In the genomic region with DNA sequence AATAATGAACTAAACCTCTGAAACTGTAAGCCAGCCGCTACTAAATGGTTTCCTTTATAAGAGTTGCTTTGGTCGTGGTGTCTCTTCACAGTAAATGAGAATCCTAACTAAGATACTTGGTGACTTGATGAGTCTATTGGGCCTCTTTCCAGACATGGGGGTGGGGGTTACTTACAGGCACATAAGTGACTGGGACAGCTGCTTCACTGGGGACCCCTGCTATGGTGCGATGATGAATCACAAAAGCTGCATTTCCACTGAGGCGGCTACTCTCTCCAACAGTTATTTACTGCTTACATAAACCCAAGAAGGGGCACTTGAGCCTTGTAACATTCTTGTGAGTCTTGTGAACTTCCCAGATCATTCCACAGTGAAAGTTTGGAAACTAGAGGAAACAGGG, we compare ENCODE assay signal across 23 mouse cellular contexts. TPM values are rescaled to one million over a fixed set of nuclear protein-coding genes. Genes with fewer than 3 reads are reported as not detected.
DNase-seq lines count a peak whose midpoint lies in the region; ATAC-seq and TF ChIP-seq lines count a peak whose summit lies in the region.
"Had no signal": no experiment of that assay in that cellular context is flagged by ENCODE, and none has a peak within 500 bp of the region (broad histone marks: within the 10 kb centered on the region; RNA-seq: fewer than 3 reads in every experiment).

No protein-coding gene starts in this region.

- no peak overlapping the region for H3K27ac ChIP-seq in kidney, embryonic 15.5 days
- H3K27ac ChIP-seq in heart, embryonic 11.5 days (ENCODE audit: low read depth, low read length) = no peak overlapping the region
- H3K27ac ChIP-seq: embryonic facial prominence, embryonic 10.5 days; embryonic facial prominence, embryonic 12.5 days; forebrain, embryonic 13.5 days; forebrain, embryonic 15.5 days had no signal

- H3K79me2 ChIP-seq in C2C12 (ENCODE audit: control insufficient read depth, insufficient read depth) = no peaks in the 10 kb centered on the region
- H3K79me2 ChIP-seq in myocyte (ENCODE audit: control insufficient read depth, insufficient read depth) = no peaks in the 10 kb centered on the region

- DNase-seq in R1 (ENCODE audit: low read depth, low spot score) = peak; percentile 49
- DNase-seq: adrenal gland, adult 2 months; adrenal gland, postnatal 10 days; adrenal gland, postnatal 25 days; cerebellum, adult 11-12 months; cerebellum, adult 2 months; cerebellum, adult 9-10 months; cerebellum, postnatal 25 days; forebrain, postnatal 0 days had no signal

- no peaks in the 10 kb centered on the region for H3K9me3 ChIP-seq in kidney, embryonic 15.5 days (replicated peaks)
- no peaks in the 10 kb centered on the region for H3K9me3 ChIP-seq in heart, embryonic 11.5 days (replicated peaks; ENCODE audit: control insufficient read depth, low read length)
- H3K9me3 ChIP-seq: embryonic facial prominence, embryonic 12.5 days; forebrain, embryonic 13.5 days; forebrain, embryonic 15.5 days; G1E had no signal

- H3ac ChIP-seq in C2C12 (ENCODE audit: control insufficient read depth, insufficient read length, low read depth) = no peak overlapping the region
- H3ac ChIP-seq in myocyte (ENCODE audit: control insufficient read depth, insufficient read length) = no peak overlapping the region

- peaks cover 6% of the 10 kb centered on the region for H3K4me1 ChIP-seq in kidney, embryonic 15.5 days
- H3K4me1 ChIP-seq in heart, embryonic 11.5 days (ENCODE audit: control insufficient read depth, insufficient read depth, low read length) = no peaks in the 10 kb centered on the region
- H3K4me1 ChIP-seq: embryonic facial prominence, embryonic 10.5 days; embryonic facial prominence, embryonic 12.5 days; forebrain, embryonic 13.5 days; forebrain, embryonic 15.5 days had no signal

- no peak for ATAC-seq in kidney, embryonic 15.5 days (replicated peaks; ENCODE audit: low FRiP score)
- ATAC-seq in heart, embryonic 11.5 days (replicated peaks; ENCODE audit: insufficient number of reproducible peaks, low FRiP score, low TSS enrichment) = no peak
- ATAC-seq: CD4-positive, CD25-positive, alpha-beta regulatory T cell, adult 4 months; forebrain, embryonic 13.5 days; forebrain, embryonic 15.5 days; forebrain, postnatal 0 days; Patski had no signal

- TF ChIP-seq CTCF in C2C12 (IDR thresholded peaks at IDR 0.05; ENCODE audit: control insufficient read depth, insufficient read depth, insufficient read length) = no peak

- no peaks in the 10 kb centered on the region for H3K27me3 ChIP-seq in C2C12 (ENCODE audit: control insufficient read depth, insufficient read depth, insufficient read length)
- H3K27me3 ChIP-seq in myocyte (ENCODE audit: control insufficient read depth, insufficient read depth, insufficient read length) = no peaks in the 10 kb centered on the region
- peaks cover 3% of the 10 kb centered on the region; the same call in 1 of the 2 replicates for H3K27me3 ChIP-seq in kidney, embryonic 15.5 days
- H3K27me3 ChIP-seq in heart, embryonic 11.5 days (ENCODE audit: control insufficient read depth, insufficient read depth, low read length) = no peaks in the 10 kb centered on the region
- H3K27me3 ChIP-seq: embryonic facial prominence, embryonic 12.5 days; forebrain, embryonic 13.5 days; forebrain, embryonic 15.5 days; Patski had no signal

- WGBS in kidney, embryonic 15.5 days = 93% methylated on average over 4 of the region's 4 CpGs
- WGBS in heart, embryonic 11.5 days (ENCODE audit: insufficient replicate concordance) = 87% methylated on average over 4 of the region's 4 CpGs

- H3K9ac ChIP-seq in kidney, embryonic 15.5 days = no peak overlapping the region
- no peak overlapping the region for H3K9ac ChIP-seq in heart, embryonic 11.5 days (ENCODE audit: low read depth, low read length)
- H3K9ac ChIP-seq: embryonic facial prominence, embryonic 12.5 days; forebrain, embryonic 13.5 days; forebrain, embryonic 15.5 days; forebrain, postnatal 0 days had no signal

- no peaks in the 10 kb centered on the region for H3K79me3 ChIP-seq in C2C12 (ENCODE audit: low read depth)

- H3K4me3 ChIP-seq in C2C12 (ENCODE audit: insufficient read depth, poor library complexity, severe bottlenecking) (no peak overlapping the region), myocyte (no peak overlapping the region)
- no peak overlapping the region for H3K4me3 ChIP-seq in kidney, embryonic 15.5 days (replicated peaks)
- H3K4me3 ChIP-seq in heart, embryonic 11.5 days (ENCODE audit: low read depth, low read length) = no peak overlapping the region
- H3K4me3 ChIP-seq: embryonic facial prominence, embryonic 10.5 days; embryonic facial prominence, embryonic 12.5 days; forebrain, embryonic 13.5 days; forebrain, embryonic 15.5 days had no signal

- H3K4me2 ChIP-seq in myocyte (ENCODE audit: low read depth) = no peak overlapping the region
- H3K4me2 ChIP-seq in kidney, embryonic 15.5 days = no peak overlapping the region
- no peak overlapping the region for H3K4me2 ChIP-seq in heart, embryonic 11.5 days
- H3K4me2 ChIP-seq: embryonic facial prominence, embryonic 12.5 days; forebrain, embryonic 13.5 days; forebrain, embryonic 15.5 days had no signal

- H3K36me3 ChIP-seq in C2C12 (ENCODE audit: control insufficient read depth, insufficient read depth) = no peaks in the 10 kb centered on the region
- H3K36me3 ChIP-seq in myocyte (ENCODE audit: control insufficient read depth, insufficient read depth) = no peaks in the 10 kb centered on the region
- no peaks in the 10 kb centered on the region for H3K36me3 ChIP-seq in kidney, embryonic 15.5 days
- no peaks in the 10 kb centered on the region for H3K36me3 ChIP-seq in heart, embryonic 11.5 days (ENCODE audit: control insufficient read depth, insufficient read depth, low read length)
- H3K36me3 ChIP-seq: embryonic facial prominence, embryonic 10.5 days; embryonic facial prominence, embryonic 12.5 days; forebrain, embryonic 15.5 days; G1E had no signal

- no peak for TF ChIP-seq POLR2A in myocyte (IDR thresholded peaks at IDR 0.05; ENCODE audit: insufficient read length, low read depth)

TF ChIP-seq in C2C12, 6 proteins besides CTCF, POLR2A, EP300 and RAD21:
- no peak for TF ChIP-seq FOSL1 (IDR thresholded peaks at IDR 0.05; ENCODE audit: insufficient read depth, low read length, poor library complexity, severe bottlenecking)
- TF ChIP-seq MYOD1 (IDR thresholded peaks at IDR 0.05; ENCODE audit: control insufficient read depth, insufficient read length, low read depth) = peak; percentile 57
TF ChIP-seq in C2C12: peak in this region for 1.

TF ChIP-seq in myocyte, 11 proteins besides CTCF, POLR2A, EP300 and RAD21:
- TF ChIP-seq MYOD1 (IDR thresholded peaks at IDR 0.05; ENCODE audit: control insufficient read depth in 1 of 3, insufficient read length in 2 of 3, low read depth in 2 of 3) (peak in 2 of 3 experiments; percentile 4 to 51), CEBPB (IDR thresholded peaks at IDR 0.05; ENCODE audit: insufficient read depth, poor library complexity, severe bottlenecking) (no peak)
TF ChIP-seq in myocyte: peak in this region for 1.

RNA-seq across cellular contexts. Expression of a gene that starts 15.4 kb away (rescaled TPM):
- polyA plus RNA-seq in C2C12 (2012; fragmentation: generic; extraction: Trizol) (not detected), myocyte (2012; fragmentation: generic; extraction: Trizol) (not detected)
- 0.26 and 0.39 TPM in 2 replicates for polyA plus RNA-seq in kidney, embryonic 15.5 days (2015; fragmentation: Nextera tagmentation; extraction: Ambion mirVana)
- polyA plus RNA-seq in heart, embryonic 11.5 days (2014; fragmentation: Nextera tagmentation; extraction: Ambion mirVana) = not detected in 2 replicates
- polyA plus RNA-seq: adrenal gland, adult 2 months; CD4-positive, CD25-positive, alpha-beta regulatory T cell, adult 4 months; cortical plate, adult 2 months; embryonic facial prominence, embryonic 10.5 days; embryonic facial prominence, embryonic 12.5 days; embryonic facial prominence, embryonic 14.5 days; forebrain, embryonic 11.5 days; forebrain, embryonic 13.5 days; G1E had no signal

RNA-seq across cellular contexts. Expression of a gene that starts 41.4 kb away (rescaled TPM):
- polyA plus RNA-seq in C2C12 (2012; fragmentation: generic; extraction: Trizol) = 37.7 TPM
- 120 TPM for polyA plus RNA-seq in myocyte (2012; fragmentation: generic; extraction: Trizol)
- polyA plus RNA-seq in kidney, embryonic 15.5 days (2015; fragmentation: Nextera tagmentation; extraction: Ambion mirVana) = 43.8 and 48.8 TPM in 2 replicates
- 10.8 and 11.6 TPM in 2 replicates for polyA plus RNA-seq in heart, embryonic 11.5 days (2014; fragmentation: Nextera tagmentation; extraction: Ambion mirVana)
- polyA plus RNA-seq: G1E had no signal
